Mouse (Mus musculus): ENCODE measurements around the gene Dlg2. TPM values are rescaled to one million over a fixed set of nuclear protein-coding genes. Genes with fewer than 3 reads are reported as not detected.

Dlg2 gene
- polyA plus RNA-seq, 1 experiment from 2014 or later, result 6.3 TPM

GRCm38 (mm10) chr7:92248619-92249018, 1772.1 kb downstream of the Dlg2 start:
- Histone ChIP-seq H3K27ac (ENCODE audit: low read depth) (no peak overlapping the region), H3K27me3 (replicated peaks; ENCODE audit: control insufficient read depth, insufficient read depth, low read length) (no peaks in the 10 kb centered on the region), H3K9ac (ENCODE audit: low read length) (no peak overlapping the region), H3K4me1 (replicated peaks; ENCODE audit: control insufficient read depth, insufficient read depth, low read length) (no peaks in the 10 kb centered on the region), H3K4me3 (ENCODE audit: low read depth, low read length) (no peak overlapping the region), H3K4me2 (ENCODE audit: low read length) (no peak overlapping the region), H3K36me3 (ENCODE audit: control insufficient read depth, insufficient read depth, low read length) (no peaks in the 10 kb centered on the region), H3K9me3 (ENCODE audit: control insufficient read depth, low read length) (no peaks in the 10 kb centered on the region)
- 78% methylated on average over 5 of the region's 5 CpGs for WGBS
- DNase-seq (ENCODE audit: low spot score) (no peak), ATAC-seq (replicated peaks; ENCODE audit: low FRiP score, low TSS enrichment, low read depth) (no peak)

GRCm38 (mm10) chr7:92258148-92258547, 1781.7 kb downstream of the Dlg2 start:
- H3K27me3 ChIP-seq (replicated peaks; ENCODE audit: control insufficient read depth, insufficient read depth, low read length), result no peaks in the 10 kb centered on the region
- H3K4me3 ChIP-seq (ENCODE audit: low read depth, low read length), result no peak overlapping the region
- no peak for DNase-seq (ENCODE audit: low spot score)
- ATAC-seq (replicated peaks; ENCODE audit: low FRiP score, low TSS enrichment, low read depth), result no peak
- H3K9ac ChIP-seq (ENCODE audit: low read length), result no peak overlapping the region
- WGBS, result 81% methylated on average over 4 of the region's 4 CpGs
- no peaks in the 10 kb centered on the region for H3K36me3 ChIP-seq (ENCODE audit: control insufficient read depth, insufficient read depth, low read length)
- no peak overlapping the region for H3K4me2 ChIP-seq (ENCODE audit: low read length)
- no peaks in the 10 kb centered on the region for H3K9me3 ChIP-seq (ENCODE audit: control insufficient read depth, low read length)
- H3K4me1 ChIP-seq (replicated peaks; ENCODE audit: control insufficient read depth, insufficient read depth, low read length), result peaks cover 5% of the 10 kb centered on the region; the same call in 1 of the 2 replicates
- H3K27ac ChIP-seq (ENCODE audit: low read depth), result no peak overlapping the region

- H3K36me3 ChIP-seq (ENCODE audit: control insufficient read depth, insufficient read depth, low read length), result no peaks in the 10 kb centered on the region
- H3K4me2 ChIP-seq (ENCODE audit: low read length), result no peak overlapping the region
- DNase-seq (ENCODE audit: low spot score) (no peak), ATAC-seq (replicated peaks; ENCODE audit: low FRiP score, low TSS enrichment, low read depth) (peak; percentile 77)
- no peak overlapping the region for H3K27ac ChIP-seq (ENCODE audit: low read depth)
- no peak overlapping the region for H3K4me3 ChIP-seq (ENCODE audit: low read depth, low read length)
- H3K27me3 ChIP-seq (replicated peaks; ENCODE audit: control insufficient read depth, insufficient read depth, low read length), result no peaks in the 10 kb centered on the region
- WGBS, result 64% methylated on average over 3 of the region's 3 CpGs
- peaks cover 5% of the 10 kb centered on the region; the same call in 1 of the 2 replicates for H3K4me1 ChIP-seq (replicated peaks; ENCODE audit: control insufficient read depth, insufficient read depth, low read length)
- no peaks in the 10 kb centered on the region for H3K9me3 ChIP-seq (ENCODE audit: control insufficient read depth, low read length)
- H3K9ac ChIP-seq (ENCODE audit: low read length), result no peak overlapping the region
Measured at GRCm38 (mm10) chr7:92258701-92259100, 1782.2 kb downstream of the Dlg2 start.

GRCm38 (mm10) chr7:92264325-92264724, 1787.9 kb downstream of the Dlg2 start:
- Histone ChIP-seq H3K27me3 (replicated peaks; ENCODE audit: control insufficient read depth, insufficient read depth, low read length) (no peaks in the 10 kb centered on the region), H3K4me3 (ENCODE audit: low read depth, low read length) (no peak overlapping the region), H3K36me3 (ENCODE audit: control insufficient read depth, insufficient read depth, low read length) (no peaks in the 10 kb centered on the region), H3K9me3 (ENCODE audit: control insufficient read depth, low read length) (no peaks in the 10 kb centered on the region), H3K4me2 (ENCODE audit: low read length) (no peak overlapping the region), H3K4me1 (replicated peaks; ENCODE audit: control insufficient read depth, insufficient read depth, low read length) (no peaks in the 10 kb centered on the region), H3K27ac (ENCODE audit: low read depth) (no peak overlapping the region), H3K9ac (ENCODE audit: low read length) (no peak overlapping the region)
- DNase-seq (ENCODE audit: low spot score), result no peak
- 90% methylated on average over 3 of the region's 3 CpGs for WGBS
- ATAC-seq (replicated peaks; ENCODE audit: low FRiP score, low TSS enrichment, low read depth), result no peak

GRCm38 (mm10) chr7:92264964-92265363, 1788.5 kb downstream of the Dlg2 start:
- no peak overlapping the region for H3K4me3 ChIP-seq (ENCODE audit: low read depth, low read length)
- no peaks in the 10 kb centered on the region for H3K9me3 ChIP-seq (ENCODE audit: control insufficient read depth, low read length)
- no peaks in the 10 kb centered on the region for H3K36me3 ChIP-seq (ENCODE audit: control insufficient read depth, insufficient read depth, low read length)
- no peaks in the 10 kb centered on the region for H3K27me3 ChIP-seq (replicated peaks; ENCODE audit: control insufficient read depth, insufficient read depth, low read length)
- no peak for ATAC-seq (replicated peaks; ENCODE audit: low FRiP score, low TSS enrichment, low read depth)
- H3K9ac ChIP-seq (ENCODE audit: low read length), result no peak overlapping the region
- no peak for DNase-seq (ENCODE audit: low spot score)
- no peaks in the 10 kb centered on the region for H3K4me1 ChIP-seq (replicated peaks; ENCODE audit: control insufficient read depth, insufficient read depth, low read length)
- H3K27ac ChIP-seq (ENCODE audit: low read depth), result no peak overlapping the region
- no peak overlapping the region for H3K4me2 ChIP-seq (ENCODE audit: low read length)

GRCm38 (mm10) chr7:92275353-92275752, 1798.9 kb downstream of the Dlg2 start:
- no peak for ATAC-seq (replicated peaks; ENCODE audit: low FRiP score, low TSS enrichment, low read depth)
- H3K4me2 ChIP-seq (ENCODE audit: low read length), result no peak overlapping the region
- DNase-seq (ENCODE audit: low spot score), result no peak
- H3K9ac ChIP-seq (ENCODE audit: low read length), result no peak overlapping the region
- no peaks in the 10 kb centered on the region for H3K4me1 ChIP-seq (replicated peaks; ENCODE audit: control insufficient read depth, insufficient read depth, low read length)
- H3K9me3 ChIP-seq (ENCODE audit: control insufficient read depth, low read length), result no peaks in the 10 kb centered on the region
- H3K36me3 ChIP-seq (ENCODE audit: control insufficient read depth, insufficient read depth, low read length), result no peaks in the 10 kb centered on the region
- WGBS, result 74% methylated on average over 4 of the region's 4 CpGs
- no peak overlapping the region for H3K4me3 ChIP-seq (ENCODE audit: low read depth, low read length)
- no peak overlapping the region for H3K27ac ChIP-seq (ENCODE audit: low read depth)
- no peaks in the 10 kb centered on the region for H3K27me3 ChIP-seq (replicated peaks; ENCODE audit: control insufficient read depth, insufficient read depth, low read length)

- H3K9ac ChIP-seq (ENCODE audit: low read length), result no peak overlapping the region
- H3K4me1 ChIP-seq (replicated peaks; ENCODE audit: control insufficient read depth, insufficient read depth, low read length), result no peaks in the 10 kb centered on the region
- H3K4me3 ChIP-seq (ENCODE audit: low read depth, low read length), result no peak overlapping the region
- 64% methylated on average over 4 of the region's 4 CpGs for WGBS
- no peaks in the 10 kb centered on the region for H3K36me3 ChIP-seq (ENCODE audit: control insufficient read depth, insufficient read depth, low read length)
- no peak overlapping the region for H3K27ac ChIP-seq (ENCODE audit: low read depth)
- no peak for DNase-seq (ENCODE audit: low spot score)
- ATAC-seq (replicated peaks; ENCODE audit: low FRiP score, low TSS enrichment, low read depth), result no peak
- H3K4me2 ChIP-seq (ENCODE audit: low read length), result no peak overlapping the region
- no peaks in the 10 kb centered on the region for H3K27me3 ChIP-seq (replicated peaks; ENCODE audit: control insufficient read depth, insufficient read depth, low read length)
- no peaks in the 10 kb centered on the region for H3K9me3 ChIP-seq (ENCODE audit: control insufficient read depth, low read length)
Measured at GRCm38 (mm10) chr7:92277629-92278028, 1801.2 kb downstream of the Dlg2 start.

GRCm38 (mm10) chr7:92280925-92281324, 1804.5 kb downstream of the Dlg2 start:
- Histone ChIP-seq H3K27ac (ENCODE audit: low read depth) (no peak overlapping the region), H3K36me3 (ENCODE audit: control insufficient read depth, insufficient read depth, low read length) (no peaks in the 10 kb centered on the region), H3K27me3 (replicated peaks; ENCODE audit: control insufficient read depth, insufficient read depth, low read length) (no peaks in the 10 kb centered on the region), H3K4me3 (ENCODE audit: low read depth, low read length) (no peak overlapping the region), H3K9ac (ENCODE audit: low read length) (no peak overlapping the region), H3K4me2 (ENCODE audit: low read length) (no peak overlapping the region), H3K4me1 (replicated peaks; ENCODE audit: control insufficient read depth, insufficient read depth, low read length) (no peaks in the 10 kb centered on the region), H3K9me3 (ENCODE audit: control insufficient read depth, low read length) (no peaks in the 10 kb centered on the region)
- ATAC-seq (replicated peaks; ENCODE audit: low FRiP score, low TSS enrichment, low read depth) (no peak), DNase-seq (ENCODE audit: low spot score) (no peak)
- 32% methylated on average over 7 of the region's 7 CpGs for WGBS

GRCm38 (mm10) chr7:92287058-92287457, 1810.6 kb downstream of the Dlg2 start:
- 30% methylated on average over 1 of the region's 1 CpGs for WGBS
- H3K4me2 ChIP-seq (ENCODE audit: low read length), result no peak overlapping the region
- H3K9ac ChIP-seq (ENCODE audit: low read length), result no peak overlapping the region
- no peak for ATAC-seq (replicated peaks; ENCODE audit: low FRiP score, low TSS enrichment, low read depth)
- no peak for DNase-seq (ENCODE audit: low spot score)
- H3K9me3 ChIP-seq (ENCODE audit: control insufficient read depth, low read length), result no peaks in the 10 kb centered on the region
- H3K27me3 ChIP-seq (replicated peaks; ENCODE audit: control insufficient read depth, insufficient read depth, low read length), result no peaks in the 10 kb centered on the region
- H3K4me3 ChIP-seq (ENCODE audit: low read depth, low read length), result no peak overlapping the region
- no peaks in the 10 kb centered on the region for H3K4me1 ChIP-seq (replicated peaks; ENCODE audit: control insufficient read depth, insufficient read depth, low read length)
- H3K27ac ChIP-seq (ENCODE audit: low read depth), result no peak overlapping the region
- H3K36me3 ChIP-seq (ENCODE audit: control insufficient read depth, insufficient read depth, low read length), result no peaks in the 10 kb centered on the region

Data from intestine, embryonic 14.5 days (tissue).